Mouse (Mus musculus) retina, embryonic 14.5 days (tissue): ENCODE measurements around the gene Dhx36.

Source experiments
- DNase-seq: peaks from one replicate; pipeline ENCODE4 v3.0.0-alpha.2; 2015; ENCODE audit warnings: low spot score

The Dhx36 gene

GRCm38 (mm10) chr3:62418387-62419138 lies 88.2 kb downstream of the Dhx36 start:
- no peak for DNase-seq
